Mouse (Mus musculus) frontal cortex, adult 2 months (tissue): ENCODE data around the gene Alkbh3. TPM values are rescaled to one million over a fixed set of nuclear protein-coding genes. Genes with fewer than 3 reads are reported as not detected.

Experiments
- DNase-seq, 2 experiments: peaks; one replicate each; pipeline ENCODE4 v3.0.0; 2022; ENCODE audit warnings: low spot score in 1 of 2; ENCODE audit errors: extremely low spot score in 1 of 2
- polyA plus RNA-seq: library from polyadenylated mRNA; depleted of rRNA; stranded (reverse); fragments of >200 nt; gene quantifications from 2 replicates; pipeline ENCODE4 v1.2.3, GENCODE M21; 2012; rRNA removed

The Alkbh3 gene
- polyA plus RNA-seq, 1 experiment = 57.2 TPM

- DNase-seq = peak in 1 of 2 experiments; percentile 64
These were observed 54.2 kb downstream of the Alkbh3 start for GRCm38 (mm10) chr2:93956331-93956801.

- DNase-seq = no peak
These were observed 54.7 kb downstream of the Alkbh3 start for GRCm38 (mm10) chr2:93955886-93956285.

GRCm38 (mm10) chr2:93954781-93955578 is 55.6 kb downstream of the Alkbh3 start:
- DNase-seq = no peak

GRCm38 (mm10) chr2:93953726-93954125 is 56.9 kb downstream of the Alkbh3 start:
- DNase-seq = no peak

- DNase-seq = no peak
These were observed 63.6 kb downstream of the Alkbh3 start for GRCm38 (mm10) chr2:93946976-93947375.

- no peak for DNase-seq
These were observed 65.8 kb downstream of the Alkbh3 start for GRCm38 (mm10) chr2:93944855-93945254.

GRCm38 (mm10) chr2:93944099-93944498 is 66.5 kb downstream of the Alkbh3 start:
- DNase-seq = no peak

GRCm38 (mm10) chr2:93941670-93942069 is 68.9 kb downstream of the Alkbh3 start:
- no peak for DNase-seq

- no peak for DNase-seq
These were observed 72.1 kb downstream of the Alkbh3 start for GRCm38 (mm10) chr2:93938534-93938933.

Other genes starting within 250 kb of the Alkbh3 start
- 28.9 and 31.5 TPM in 2 replicates for gene Ext2, start 188.2 kb downstream of the Alkbh3 start, polyA plus RNA-seq
- 8.7 and 9.1 TPM in 2 replicates for gene Accs, start 160.9 kb downstream of the Alkbh3 start, polyA plus RNA-seq
- gene Accsl, start 141.7 kb downstream of the Alkbh3 start, polyA plus RNA-seq = 0.58 and 1.0 TPM in 2 replicates
- 77.9 and 109 TPM in 2 replicates for gene Gm13889, start 53.6 kb downstream of the Alkbh3 start, polyA plus RNA-seq
- gene Gm27027, start 14.5 kb downstream of the Alkbh3 start, polyA plus RNA-seq = 0.32 TPM in 1 of 2 replicates, not detected in the other
- 66.0 and 74.7 TPM in 2 replicates for gene Hsd17b12, start 147.2 kb upstream of the Alkbh3 start, polyA plus RNA-seq